Mouse (Mus musculus) embryo, embryonic 11.5 days (tissue): ENCODE results near the gene Pax5.

Source experiments
- DNase-seq: peaks from one replicate; pipeline ENCODE4 v3.0.0-alpha.2; 2012; ENCODE audit warnings: low read depth, low spot score

Gene Pax5

GRCm38 (mm10) chr4:44601370-44601769 lies 108.9 kb downstream of the Pax5 start:
- DNase-seq: no peak

DNA sequence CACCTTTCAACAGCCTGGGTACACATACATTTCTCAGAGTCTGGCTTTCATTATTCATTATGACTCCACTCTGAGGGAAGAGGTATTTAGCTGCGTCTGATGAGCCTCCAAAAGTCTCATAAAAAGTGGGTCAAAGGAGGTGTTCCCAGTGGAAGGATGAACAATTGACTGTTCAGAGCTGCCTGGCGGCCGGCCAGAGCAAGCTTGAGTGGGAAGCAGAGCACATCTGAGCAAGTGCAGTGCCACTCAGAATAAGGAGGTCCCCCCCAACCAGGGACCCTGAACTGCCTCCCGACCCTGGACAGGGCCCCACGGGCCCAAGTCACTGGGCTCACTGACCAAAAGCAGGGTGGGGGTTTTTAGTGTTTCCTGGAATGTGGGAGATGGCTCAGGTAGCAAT lies 109.4 kb downstream of the Pax5 start:
- no peak for DNase-seq

DNA sequence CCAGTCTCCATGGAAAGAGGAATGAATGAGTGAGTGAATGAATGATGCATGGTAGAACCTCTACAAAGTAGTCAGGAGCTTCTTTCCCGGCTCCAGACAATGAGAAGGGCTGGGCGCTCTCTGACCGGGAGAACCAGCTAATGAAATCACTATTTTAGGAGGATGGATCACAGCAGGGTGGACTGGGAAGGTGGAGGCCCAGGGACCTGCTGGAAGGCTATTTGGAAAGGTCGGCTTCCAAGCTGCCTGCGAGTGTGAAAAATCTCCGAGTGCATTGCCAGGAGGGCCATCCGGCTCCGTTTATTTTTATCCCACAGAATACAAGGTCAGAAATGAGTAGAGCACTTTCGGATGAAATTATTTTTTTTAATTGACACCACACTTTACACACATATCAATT lies 112.3 kb downstream of the Pax5 start:
- DNase-seq: no peak

GRCm38 (mm10) chr4:44593091-44593490 lies 117.2 kb downstream of the Pax5 start:
- DNase-seq: no peak

- DNase-seq: no peak
These were observed 127.6 kb downstream of the Pax5 start for GRCm38 (mm10) chr4:44582687-44583086.

- no peak for DNase-seq
These were observed 131.7 kb downstream of the Pax5 start for GRCm38 (mm10) chr4:44578591-44578990.

DNA sequence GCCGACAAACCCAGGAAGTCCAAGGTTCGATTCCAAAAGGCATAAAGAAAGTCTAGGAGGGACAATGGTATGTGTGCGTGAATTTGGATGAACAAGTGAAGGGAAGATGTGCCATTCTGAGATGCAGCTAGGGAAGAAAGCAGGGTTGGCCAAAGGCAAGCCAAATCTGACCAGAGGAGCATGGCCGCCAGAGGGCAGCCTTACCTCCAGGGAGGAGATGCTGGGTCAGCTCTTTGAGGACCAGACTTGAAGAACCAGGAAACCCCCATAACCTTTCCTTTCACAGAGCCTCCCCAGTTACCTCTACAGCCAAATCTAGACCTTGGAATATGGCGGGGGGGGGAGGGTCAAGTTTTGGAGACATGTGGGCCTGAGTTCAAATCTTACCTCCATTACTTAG lies 133.0 kb downstream of the Pax5 start:
- DNase-seq: no peak

GRCm38 (mm10) chr4:44576786-44577185 lies 133.5 kb downstream of the Pax5 start:
- DNase-seq: no peak

DNA sequence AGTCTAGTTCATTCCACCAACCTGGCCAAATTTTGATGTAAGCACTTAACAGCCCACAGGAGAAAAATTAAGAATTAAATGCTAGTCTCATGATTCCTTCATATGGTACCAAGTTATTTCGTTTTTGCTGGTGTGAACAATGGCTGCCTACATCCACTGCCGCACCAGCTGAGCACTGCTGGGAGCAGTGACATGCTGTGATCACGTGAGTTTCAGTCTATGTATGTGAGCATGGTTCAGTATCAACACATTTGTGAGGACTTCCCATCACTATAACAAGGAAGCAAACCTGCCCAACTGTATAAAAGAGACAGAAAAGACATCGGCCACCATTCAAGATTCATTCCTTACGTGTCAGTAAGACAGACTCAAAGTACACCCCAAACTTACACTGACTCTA lies 137.3 kb downstream of the Pax5 start:
- DNase-seq: no peak

DNA sequence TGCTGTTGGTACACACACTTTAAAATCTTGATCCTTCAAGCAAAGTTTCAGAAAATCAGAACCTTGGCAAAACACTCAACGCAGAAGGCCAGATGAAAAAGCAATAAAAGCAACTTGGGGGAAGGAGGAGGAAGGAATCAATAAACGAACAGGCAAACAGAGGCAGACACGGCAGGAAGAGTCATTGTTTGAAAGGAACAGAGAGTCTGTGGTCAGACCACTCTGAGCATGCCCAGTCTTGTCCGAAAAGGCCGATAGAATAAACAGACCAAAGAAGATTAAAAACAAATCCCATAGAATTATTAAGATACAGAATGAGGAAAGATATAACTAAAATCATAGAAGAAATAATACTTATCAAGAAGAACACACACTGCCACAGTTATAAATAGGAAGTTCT lies 137.9 kb downstream of the Pax5 start:
- DNase-seq: no peak

GRCm38 (mm10) chr4:44569138-44569537 lies 141.1 kb downstream of the Pax5 start:
- DNase-seq: no peak

- no peak for DNase-seq
These were observed 141.6 kb downstream of the Pax5 start for GRCm38 (mm10) chr4:44568666-44569065.

GRCm38 (mm10) chr4:44566401-44566800 lies 143.9 kb downstream of the Pax5 start:
- DNase-seq: no peak

GRCm38 (mm10) chr4:44565126-44566082 lies 144.9 kb downstream of the Pax5 start:
- DNase-seq: no peak

DNA sequence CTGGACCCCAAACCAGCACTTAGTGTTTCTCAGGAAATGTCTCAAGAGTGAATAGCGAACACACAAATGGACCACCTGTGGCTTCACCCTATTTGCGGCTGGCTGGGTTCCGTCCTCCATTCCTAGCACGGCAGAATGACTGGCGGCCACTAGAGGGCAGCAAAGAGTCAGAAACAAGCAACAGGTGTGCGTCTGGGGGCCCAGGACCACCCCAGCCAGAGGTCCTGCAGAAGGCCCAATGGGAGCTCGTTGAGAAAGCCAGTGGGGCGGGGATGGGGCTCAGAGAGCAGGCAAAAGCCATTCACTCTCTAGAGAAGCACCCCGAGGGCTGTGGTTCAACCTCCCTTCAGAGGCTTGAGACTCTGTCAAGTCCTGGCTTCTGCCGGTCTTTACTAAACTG lies 145.7 kb downstream of the Pax5 start:
- peak; percentile 54 for DNase-seq

- DNase-seq: no peak
These were observed 149.3 kb downstream of the Pax5 start for GRCm38 (mm10) chr4:44560956-44561355.

- no peak for DNase-seq
These were observed 151.7 kb downstream of the Pax5 start for GRCm38 (mm10) chr4:44558564-44558955.

DNA sequence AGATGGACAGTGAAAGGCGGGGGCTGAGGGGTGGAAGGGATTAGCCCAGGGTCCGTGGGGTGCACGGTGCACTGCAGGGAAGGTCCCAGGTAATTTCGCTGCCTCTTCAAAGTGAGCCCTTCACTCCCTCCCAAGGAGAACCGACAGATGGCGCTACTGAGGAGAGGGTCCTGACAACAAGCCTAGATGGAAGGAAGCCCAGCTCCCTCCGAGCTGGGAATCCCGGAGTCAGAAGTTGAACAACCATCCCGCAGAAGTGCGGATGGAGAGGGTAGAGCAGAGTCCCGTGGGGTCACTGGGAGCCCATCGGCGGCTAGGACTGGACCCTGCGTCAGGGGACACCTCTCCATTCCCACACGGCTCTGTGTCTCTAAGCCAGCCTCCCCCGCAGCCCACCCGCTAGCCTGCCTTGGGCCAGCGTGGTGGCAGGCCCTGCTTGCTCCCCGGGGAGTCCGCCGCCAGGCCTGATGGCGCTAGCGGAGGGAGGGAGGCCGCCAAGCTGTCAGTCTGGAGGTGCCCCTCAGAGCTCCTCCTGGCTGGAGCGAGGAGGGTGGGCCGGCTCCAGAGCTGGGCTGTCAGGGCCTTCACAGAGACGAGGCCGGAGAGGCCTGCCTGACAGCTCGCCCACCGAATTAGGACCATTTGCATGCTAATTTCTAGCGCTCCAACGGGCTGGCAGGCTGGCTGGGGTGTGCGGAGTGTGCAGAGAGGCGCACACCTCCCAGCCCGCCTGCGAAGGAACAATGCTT lies 152.3 kb downstream of the Pax5 start:
- peak; percentile 65 for DNase-seq

GRCm38 (mm10) chr4:44556586-44557281 lies 153.6 kb downstream of the Pax5 start:
- DNase-seq: no peak

GRCm38 (mm10) chr4:44555576-44555975 lies 154.7 kb downstream of the Pax5 start:
- DNase-seq: no peak

DNA sequence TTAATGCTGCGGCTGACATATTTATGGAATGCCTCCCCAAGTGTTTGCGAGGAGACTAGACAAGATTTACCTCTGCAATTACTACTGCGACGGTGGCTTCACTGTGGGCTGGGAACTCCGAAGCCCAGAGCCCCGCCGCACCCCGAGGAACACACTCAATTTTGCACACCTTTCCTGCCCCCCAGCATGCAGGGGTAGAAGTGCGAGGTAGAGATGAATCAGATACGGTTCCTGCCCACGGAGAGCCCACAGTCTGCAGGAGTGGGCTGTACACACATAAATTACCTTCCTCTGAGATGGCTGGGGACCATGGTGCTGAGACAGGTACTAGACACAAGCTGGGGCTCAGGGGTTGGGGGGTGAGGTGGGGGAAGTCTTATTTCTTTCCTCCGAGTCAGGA lies 158.8 kb downstream of the Pax5 start:
- DNase-seq: no peak

GRCm38 (mm10) chr4:44549029-44549428 lies 161.3 kb downstream of the Pax5 start:
- no peak for DNase-seq
